Mouse (Mus musculus): Measurements from ENCODE around the gene Cyp3a13.
"Not testable (repeated sequence)": the region's sequence is repeated elsewhere in the genome, so short reads cannot be mapped to it uniquely, and the experiment has no call there.

The Cyp3a13 gene

GRCm38 (mm10) chr5:137872381-137872702 lies 49.1 kb downstream of the Cyp3a13 start:
- DNase-seq (ENCODE audit: low spot score) = not testable (repeated sequence)

DNA sequence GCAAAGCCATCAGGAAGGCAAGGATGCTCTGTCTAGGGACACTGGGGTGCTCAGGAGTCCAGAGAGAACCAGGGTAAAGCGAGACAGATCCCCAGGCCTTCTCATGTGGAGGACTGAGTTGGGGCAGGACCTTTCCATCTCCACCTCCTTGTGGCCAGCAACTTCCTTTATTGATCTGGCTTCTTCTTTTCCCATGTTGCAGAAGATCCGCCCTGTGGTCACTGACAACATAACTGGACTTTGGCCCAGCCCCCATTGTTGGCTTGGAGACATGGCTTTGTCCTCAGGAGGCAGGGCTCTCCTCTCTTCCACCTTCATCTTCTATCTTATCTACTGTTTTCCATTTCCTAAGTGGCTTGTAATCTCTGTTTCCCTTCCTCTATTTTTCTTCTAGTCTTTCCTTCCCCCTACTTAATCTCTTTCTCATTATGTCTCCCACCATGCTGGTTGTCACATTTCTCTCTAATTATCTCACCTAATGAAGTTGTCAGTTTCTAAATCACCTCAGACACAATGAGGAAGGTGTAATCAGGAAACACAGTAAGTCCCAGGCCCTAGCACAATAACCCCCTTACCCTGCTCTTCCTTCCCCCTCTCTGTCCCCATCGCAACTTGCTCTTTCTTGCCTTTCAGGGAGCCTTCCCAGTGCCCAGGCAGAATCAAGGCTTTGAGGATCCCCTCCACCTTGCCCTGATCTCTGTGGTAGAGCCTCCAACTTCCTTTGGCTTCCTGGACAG lies 49.6 kb downstream of the Cyp3a13 start, which contains the start of gene Pilrb2:
TSS of gene Pilrb2 (minus strand) at position 172 of the 737 bp plus-strand sequence.
- not testable (repeated sequence) for DNase-seq (ENCODE audit: low spot score)

GRCm38 (mm10) chr5:137868600-137868999 lies 52.8 kb downstream of the Cyp3a13 start:
- not testable (repeated sequence) for DNase-seq (ENCODE audit: low spot score)

GRCm38 (mm10) chr5:137864008-137864407 lies 57.4 kb downstream of the Cyp3a13 start:
- not testable (repeated sequence) for DNase-seq (ENCODE audit: low spot score)

GRCm38 (mm10) chr5:137857960-137858710 lies 63.3 kb downstream of the Cyp3a13 start, which contains the start of gene Pilrb1:
Gene Pilrb1 (minus strand): TSS chr5:137858106.
- not testable (repeated sequence) for DNase-seq (ENCODE audit: low spot score)

- DNase-seq (ENCODE audit: low spot score) = not testable (repeated sequence)
These were observed 64.5 kb downstream of the Cyp3a13 start for GRCm38 (mm10) chr5:137856870-137857269.

- DNase-seq (ENCODE audit: low spot score) = not testable (repeated sequence)
These were observed 66.5 kb downstream of the Cyp3a13 start for GRCm38 (mm10) chr5:137854907-137855306.

- DNase-seq (ENCODE audit: low spot score) = not testable (repeated sequence)
These were observed 71.1 kb downstream of the Cyp3a13 start for GRCm38 (mm10) chr5:137850313-137850712.
